Mouse (Mus musculus) ES-Bruce4 (cell line): ENCODE results near the gene Myo1e. TPM values are rescaled to one million over a fixed set of nuclear protein-coding genes. Genes with fewer than 3 reads are reported as not detected.

Experiments
- H3K27ac ChIP-seq: 2 replicates; pipeline ENCODE4 v1.5.1; 2012; ENCODE audit warnings: low read length, inconsistent platforms; ENCODE audit not compliant: insufficient read depth
- H3K27me3 ChIP-seq: 2 replicates; pipeline ENCODE4 v1.6.1; 2012; ENCODE audit warnings: mild to moderate bottlenecking, low read length, inconsistent platforms; ENCODE audit not compliant: control insufficient read depth, poor library complexity, insufficient read depth, severe bottlenecking
- H3K36me3 ChIP-seq: 2 replicates; pipeline ENCODE4 v1.6.1; 2012; ENCODE audit warnings: inconsistent platforms, mild to moderate bottlenecking, low read length, moderate library complexity; ENCODE audit not compliant: control insufficient read depth, poor library complexity, insufficient read depth, severe bottlenecking
- H3K4me1 ChIP-seq: one replicate; pipeline ENCODE4 v1.8.1; 2011; ENCODE audit warnings: low read length; ENCODE audit not compliant: control insufficient read depth, insufficient read depth
- H3K4me3 ChIP-seq: 2 replicates; pipeline ENCODE4 v1.5.1; 2011; ENCODE audit warnings: low read depth, mild to moderate bottlenecking, low read length
- H3K9ac ChIP-seq: 2 replicates; pipeline ENCODE4 v1.6.1; 2012; ENCODE audit warnings: low read depth, mild to moderate bottlenecking, inconsistent platforms; ENCODE audit not compliant: poor library complexity, severe bottlenecking
- H3K9me3 ChIP-seq: replicated peaks from 2 replicates; pipeline ENCODE4 v1.6.1; 2012; ENCODE audit warnings: mild to moderate bottlenecking, low read length, inconsistent platforms; ENCODE audit not compliant: control insufficient read depth, poor library complexity, insufficient read depth, severe bottlenecking
- CTCF ChIP-seq: IDR thresholded peaks from one replicate; pipeline ENCODE4 v1.8.1; 2011; ENCODE audit warnings: low read depth, low read length
- EP300 ChIP-seq: IDR thresholded peaks from 2 replicates; pipeline ENCODE4 v1.6.1; 2011; ENCODE audit warnings: low read depth, low read length; ENCODE audit not compliant: insufficient read depth
- POLR2A ChIP-seq: IDR thresholded peaks from one replicate; pipeline ENCODE4 v1.8.1; 2011; ENCODE audit warnings: low read length; ENCODE audit not compliant: insufficient read depth
- polyA plus RNA-seq: library from polyadenylated mRNA; stranded (reverse); fragments of >200 nt; gene quantifications from 2 replicates; pipeline ENCODE4 v1.2.4, GENCODE M21; 2011; ENCODE audit warnings: low read depth; ENCODE audit not compliant: missing spikeins, insufficient read depth, insufficient read length

Myo1e gene
- polyA plus RNA-seq, 1 experiment = 51.6 TPM

GRCm38 (mm10) chr9:70277529-70277982, 70.4 kb downstream of the Myo1e start:
- H3K4me1 ChIP-seq = peaks cover 3% of the 10 kb centered on the region
- no peaks in the 10 kb centered on the region for H3K9me3 ChIP-seq
- H3K9ac ChIP-seq = no peak overlapping the region
- TF ChIP-seq EP300 (no peak), CTCF (no peak), POLR2A (no peak)
- H3K36me3 ChIP-seq = no peaks in the 10 kb centered on the region
- no peak overlapping the region for H3K4me3 ChIP-seq
- no peaks in the 10 kb centered on the region for H3K27me3 ChIP-seq
- peak overlapping the region; percentile 57 for H3K27ac ChIP-seq

- TF ChIP-seq POLR2A (no peak), CTCF (no peak), EP300 (no peak)
- Histone ChIP-seq H3K27ac (no peak overlapping the region), H3K9me3 (no peaks in the 10 kb centered on the region), H3K4me1 (peaks cover 1% of the 10 kb centered on the region), H3K9ac (no peak overlapping the region), H3K27me3 (no peaks in the 10 kb centered on the region), H3K4me3 (no peak overlapping the region), H3K36me3 (no peaks in the 10 kb centered on the region)
Observed at GRCm38 (mm10) chr9:70281407-70281806, 74.3 kb downstream of the Myo1e start.

GRCm38 (mm10) chr9:70282107-70282506, 75.0 kb downstream of the Myo1e start:
- no peak overlapping the region for H3K27ac ChIP-seq
- H3K36me3 ChIP-seq = no peaks in the 10 kb centered on the region; the same call in 1 of the 2 replicates
- no peaks in the 10 kb centered on the region for H3K9me3 ChIP-seq
- no peaks in the 10 kb centered on the region for H3K27me3 ChIP-seq
- H3K4me3 ChIP-seq = no peak overlapping the region
- TF ChIP-seq CTCF (no peak), EP300 (no peak), POLR2A (no peak)
- peaks cover 1% of the 10 kb centered on the region for H3K4me1 ChIP-seq
- no peak overlapping the region for H3K9ac ChIP-seq

GRCm38 (mm10) chr9:70283151-70283550, 76.0 kb downstream of the Myo1e start:
- TF ChIP-seq CTCF (peak; percentile 57), EP300 (no peak)
- H3K4me3 ChIP-seq = no peak overlapping the region
- no peaks in the 10 kb centered on the region for H3K27me3 ChIP-seq
- H3K9me3 ChIP-seq = no peaks in the 10 kb centered on the region
- H3K36me3 ChIP-seq = no peaks in the 10 kb centered on the region; the same call in 1 of the 2 replicates
- H3K4me1 ChIP-seq = no peaks in the 10 kb centered on the region
- H3K27ac ChIP-seq = no peak overlapping the region
- H3K9ac ChIP-seq = no peak overlapping the region

GRCm38 (mm10) chr9:70284584-70285140, 77.5 kb downstream of the Myo1e start:
- TF ChIP-seq EP300 = no peak
- no peak for TF ChIP-seq POLR2A
- no peak for TF ChIP-seq CTCF
- Histone ChIP-seq H3K9ac (no peak overlapping the region), H3K4me3 (no peak overlapping the region)

GRCm38 (mm10) chr9:70290785-70291184, 83.6 kb downstream of the Myo1e start:
- no peaks in the 10 kb centered on the region for H3K9me3 ChIP-seq
- H3K4me1 ChIP-seq = no peaks in the 10 kb centered on the region
- H3K4me3 ChIP-seq = no peak overlapping the region
- TF ChIP-seq CTCF (no peak), EP300 (no peak)
- H3K9ac ChIP-seq = no peak overlapping the region
- no peak overlapping the region for H3K27ac ChIP-seq
- peaks cover 2% of the 10 kb centered on the region; the same call in 1 of the 2 replicates for H3K36me3 ChIP-seq
- no peaks in the 10 kb centered on the region for H3K27me3 ChIP-seq

More at GRCm38 (mm10) chr9:70284584-70285140, 77.5 kb downstream of the Myo1e start:
- no peaks in the 10 kb centered on the region for H3K4me1 ChIP-seq
- H3K27ac ChIP-seq = no peak overlapping the region
- H3K36me3 ChIP-seq = peaks cover 2% of the 10 kb centered on the region; the same call in 1 of the 2 replicates
- no peaks in the 10 kb centered on the region for H3K9me3 ChIP-seq
- H3K27me3 ChIP-seq = no peaks in the 10 kb centered on the region
